Mouse (Mus musculus) layer of hippocampus, adult 11-12 months (tissue): ENCODE measurements at regions not wholly inside any gene's neighbourhood (a gene's known extent, or its start where the extent isn't known, plus 50 kb on each side); places are given as distances from the start of the nearest gene placed in this dataset.
A peak's percentile ranks its signal among the peaks of the same experiment; 100 is the strongest.

ENCODE experiments used
- DNase-seq: peaks from one replicate; pipeline ENCODE4 v3.0.0; 2022; ENCODE audit warnings: low spot score

- DNase-seq: no peak
Measured at GRCm38 (mm10) chr5:126335553-126336520, 804.3 kb downstream of the Tmem132b start.

GRCm38 (mm10) chr5:126337884-126338283 is 806.3 kb downstream of the Tmem132b start:
- no peak for DNase-seq

DNA sequence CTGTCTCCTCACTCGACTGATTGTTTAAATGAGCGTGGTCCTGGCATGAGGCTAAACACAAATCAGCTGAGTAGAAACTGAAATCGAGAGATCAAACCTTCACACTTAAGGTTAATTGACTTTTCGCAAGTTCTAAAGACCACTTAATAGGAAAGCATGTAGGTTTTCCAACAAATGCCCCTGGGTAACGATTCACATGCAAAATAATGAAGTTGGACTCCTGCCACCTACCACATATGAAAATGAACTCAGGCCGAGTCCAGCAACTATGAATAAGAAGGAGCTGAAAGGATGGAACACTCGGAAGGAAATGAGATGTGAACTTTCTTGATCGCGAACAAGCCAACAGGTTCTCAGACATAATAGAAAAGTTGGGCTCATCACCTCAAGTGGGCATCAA is 812.0 kb downstream of the Tmem132b start:
- no peak for DNase-seq

- no peak for DNase-seq
Measured at GRCm38 (mm10) chr5:126350936-126351335, 819.4 kb downstream of the Tmem132b start.

DNA sequence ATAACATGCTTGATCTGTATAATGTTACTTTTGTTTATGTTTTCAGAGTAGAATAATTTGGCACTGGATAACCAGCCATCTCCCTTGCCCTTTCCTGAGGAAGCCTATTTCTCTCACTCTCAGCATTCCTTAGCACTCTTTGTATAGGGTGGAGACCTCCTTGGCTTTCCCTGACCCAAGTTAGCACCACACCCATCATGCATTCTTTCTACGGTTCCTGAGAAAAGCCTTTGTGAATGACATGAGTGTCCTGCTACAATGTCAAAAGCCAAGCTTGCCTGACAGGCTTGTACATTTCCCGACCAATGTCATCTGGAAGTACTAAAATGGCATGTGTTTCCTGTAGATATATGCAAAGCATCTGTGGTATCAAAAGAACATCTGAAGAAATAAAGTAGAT is 837.9 kb downstream of the Tmem132b start:
- no peak for DNase-seq

DNA sequence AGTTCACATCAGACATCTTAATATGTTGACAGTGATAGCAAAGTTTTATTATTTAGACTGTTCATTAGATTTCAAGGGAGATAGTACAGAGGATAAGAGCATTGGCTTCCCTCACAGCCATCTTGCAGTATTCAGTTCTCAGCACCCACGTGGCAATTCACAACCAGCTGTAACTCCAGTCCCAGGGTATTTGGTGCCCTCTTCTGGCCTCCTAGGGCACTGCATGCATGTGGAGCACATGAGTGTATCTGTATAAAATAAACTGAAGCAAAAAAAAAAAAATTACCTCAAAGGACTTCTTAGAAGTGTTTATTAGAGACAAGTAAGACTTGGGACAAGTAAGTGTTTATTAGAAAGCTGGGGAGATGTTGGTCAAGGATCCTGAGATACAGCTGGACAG is 849.3 kb upstream of the Tmem132c start:
- no peak for DNase-seq

- DNase-seq: peak; percentile 27
Measured at GRCm38 (mm10) chr5:126395331-126395730, 846.3 kb upstream of the Tmem132c start.

DNA sequence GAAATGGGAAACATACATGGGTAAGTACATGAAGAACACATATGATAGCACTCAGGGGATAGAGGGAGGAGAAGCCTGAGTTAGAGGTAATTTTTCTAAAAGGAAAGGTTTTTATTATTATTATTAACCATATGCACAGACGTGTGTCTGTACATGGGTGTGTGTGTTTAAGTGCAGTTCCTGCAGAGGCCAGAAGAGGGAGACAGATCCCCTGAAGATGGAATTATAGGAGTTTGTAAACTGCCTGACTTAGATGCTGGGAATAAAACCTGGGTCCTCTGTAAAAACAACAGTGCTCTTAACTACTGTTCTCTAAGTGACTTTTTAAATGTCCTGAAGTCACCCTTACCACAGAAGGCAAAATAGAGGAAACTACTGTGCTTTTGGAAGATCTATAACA is 809.9 kb upstream of the Tmem132c start:
- DNase-seq: no peak

GRCm38 (mm10) chr5:126438696-126439095 is 802.9 kb upstream of the Tmem132c start:
- peak; percentile 34 for DNase-seq

- peak; percentile 30 for DNase-seq
Measured at GRCm38 (mm10) chr5:126440516-126440915, 801.1 kb upstream of the Tmem132c start.

DNA sequence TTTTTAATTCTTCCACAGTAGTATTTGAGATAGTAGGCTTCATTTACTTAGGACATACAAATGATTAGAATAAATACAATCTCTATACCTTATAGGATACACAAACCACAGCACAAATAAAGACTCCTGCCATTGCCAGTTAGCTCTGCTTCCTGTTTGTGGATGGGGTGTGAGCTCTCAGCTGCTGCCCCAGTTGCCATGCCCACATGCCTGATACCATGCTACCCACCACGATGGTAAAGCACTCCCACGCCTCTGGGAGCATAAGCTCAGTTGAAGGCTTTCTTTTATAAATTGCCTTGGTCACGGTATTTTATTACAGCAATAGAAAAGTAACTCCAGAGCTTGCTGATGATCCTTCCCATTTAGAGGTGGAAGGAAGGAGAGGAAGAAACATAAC is 765.8 kb upstream of the Tmem132c start:
- DNase-seq: peak; percentile 6

- no peak for DNase-seq
Measured at GRCm38 (mm10) chr5:126522076-126522475, 719.5 kb upstream of the Tmem132c start.

DNA sequence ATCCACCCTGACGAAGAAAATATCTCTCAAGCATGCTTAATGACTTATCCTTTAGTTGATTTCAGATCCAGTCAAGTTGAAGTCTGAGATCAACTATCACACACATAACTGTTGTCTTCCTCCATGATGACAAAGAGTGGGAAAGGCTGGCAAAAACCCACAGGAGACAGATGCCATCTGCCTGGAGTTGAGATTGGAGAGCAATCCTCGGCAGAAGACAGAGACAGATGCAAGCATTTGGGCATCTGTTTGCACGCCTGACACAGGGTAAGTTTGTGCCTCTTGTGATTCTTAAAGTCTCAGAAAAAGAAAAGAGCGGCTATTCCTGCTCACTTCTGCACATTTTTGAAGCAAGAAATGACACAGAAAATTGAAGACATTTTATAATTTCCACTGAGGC is 715.7 kb upstream of the Tmem132c start:
- peak; percentile 56 for DNase-seq

DNA sequence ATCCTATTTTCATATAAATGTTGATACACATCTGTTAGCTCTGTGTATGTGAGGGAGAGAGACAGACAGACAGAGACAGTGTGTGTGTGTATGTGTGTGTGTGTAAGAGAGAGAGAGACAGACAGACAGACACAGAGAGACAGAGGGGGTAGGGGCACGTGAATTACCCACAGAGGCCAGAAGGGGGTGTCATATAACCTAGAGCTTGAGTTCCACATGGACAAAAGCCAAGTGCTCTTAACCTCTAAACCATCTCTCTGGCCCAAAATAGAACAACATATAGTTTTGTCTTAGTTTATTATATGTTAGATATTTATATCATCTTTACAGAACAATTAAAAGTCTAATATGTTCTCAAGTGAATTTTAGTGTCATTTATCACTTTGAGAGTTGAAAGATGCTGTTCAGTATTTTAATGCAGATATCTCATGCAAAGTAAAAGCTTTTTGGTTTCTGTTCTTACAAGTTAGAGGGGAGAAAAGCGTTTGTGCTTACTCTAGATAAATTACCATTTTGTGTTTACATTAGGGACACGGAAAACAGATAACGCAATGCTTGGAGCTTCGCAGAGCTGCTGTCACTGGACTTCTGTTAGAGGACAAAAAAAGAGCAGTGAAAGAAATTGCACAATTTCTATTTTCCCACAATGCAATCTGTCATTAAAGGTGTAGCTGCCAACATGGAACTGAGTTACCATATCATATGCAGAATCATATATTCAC is 710.6 kb upstream of the Tmem132c start:
- no peak for DNase-seq

GRCm38 (mm10) chr5:126531528-126531894 is 710.1 kb upstream of the Tmem132c start:
- DNase-seq: no peak

GRCm38 (mm10) chr5:126531975-126532374 is 709.6 kb upstream of the Tmem132c start:
- DNase-seq: no peak

- no peak for DNase-seq
Measured at GRCm38 (mm10) chr5:126538072-126538471, 703.5 kb upstream of the Tmem132c start.

DNA sequence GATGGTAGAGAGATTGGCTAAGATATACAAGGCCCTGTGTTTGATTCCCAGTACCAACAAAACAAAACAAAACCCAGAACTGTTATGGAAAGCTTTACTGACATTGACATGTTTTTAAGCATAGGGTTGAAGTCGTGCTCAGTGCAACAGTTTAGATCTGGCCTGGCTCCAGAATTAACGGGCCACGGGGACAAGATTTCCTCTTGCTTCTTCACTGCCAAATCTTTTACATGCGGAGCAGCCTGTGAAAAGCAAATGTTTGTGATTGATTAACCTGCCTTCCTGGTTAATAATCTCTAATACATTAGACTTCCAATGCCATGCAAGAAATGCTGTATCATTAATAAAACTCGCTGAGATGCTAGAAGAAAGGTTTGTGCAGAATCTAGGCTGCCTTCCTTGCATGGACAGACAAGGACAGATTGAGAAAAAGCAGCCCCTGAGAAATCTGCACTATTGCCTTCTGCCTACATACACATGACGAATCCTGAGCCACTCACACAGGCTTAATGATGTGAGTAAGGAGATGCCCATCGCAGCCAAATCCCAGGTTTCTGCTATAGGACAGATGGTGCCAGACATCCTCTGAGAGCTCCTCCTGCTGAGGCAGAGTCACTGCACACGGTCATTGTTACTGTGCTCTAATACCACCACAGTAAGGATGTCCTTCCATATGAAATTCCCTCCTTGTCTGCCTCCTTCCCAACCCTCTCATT is 697.2 kb upstream of the Tmem132c start:
- peak; percentile 17 for DNase-seq

DNA sequence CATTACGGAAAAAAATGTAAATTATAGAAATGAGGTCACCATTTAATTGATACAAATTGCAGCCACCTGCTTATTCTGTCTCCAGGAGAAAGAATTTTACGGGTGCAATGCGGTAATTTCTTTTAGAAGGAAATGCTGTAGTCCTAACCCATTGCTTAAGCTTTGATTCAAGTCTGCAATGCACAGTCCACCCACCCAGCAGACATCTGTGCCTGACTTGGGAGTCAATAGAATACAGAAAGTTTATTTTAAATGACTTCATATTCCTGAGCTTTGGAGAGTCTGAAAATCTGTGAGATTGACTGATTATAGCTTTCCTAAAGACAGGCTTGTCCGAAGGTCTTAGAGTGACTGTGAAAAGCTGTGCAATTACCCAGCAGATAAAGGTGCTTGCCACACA is 693.8 kb upstream of the Tmem132c start:
- DNase-seq: no peak

DNA sequence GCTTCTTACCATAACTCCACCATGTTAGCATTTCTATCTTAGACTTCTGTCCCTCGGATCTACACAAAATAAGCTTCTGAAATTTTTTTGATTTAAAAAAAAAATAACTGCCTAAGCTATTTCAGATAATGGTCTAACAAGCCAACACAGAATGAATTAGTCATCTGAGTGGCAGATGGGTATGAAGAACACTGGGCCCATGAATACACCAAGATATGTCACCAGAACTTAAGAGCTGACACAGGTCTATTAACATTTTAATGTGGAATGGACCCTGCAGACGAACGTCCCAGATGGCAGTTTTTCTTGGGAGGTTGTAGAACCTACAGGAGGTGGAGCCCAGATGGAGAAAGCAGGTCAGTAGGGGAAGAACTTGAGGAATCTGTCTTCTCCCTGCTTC is 689.9 kb upstream of the Tmem132c start:
- peak; percentile 7 for DNase-seq

- DNase-seq: no peak
Measured at GRCm38 (mm10) chr5:126559011-126559410, 682.6 kb upstream of the Tmem132c start.

DNA sequence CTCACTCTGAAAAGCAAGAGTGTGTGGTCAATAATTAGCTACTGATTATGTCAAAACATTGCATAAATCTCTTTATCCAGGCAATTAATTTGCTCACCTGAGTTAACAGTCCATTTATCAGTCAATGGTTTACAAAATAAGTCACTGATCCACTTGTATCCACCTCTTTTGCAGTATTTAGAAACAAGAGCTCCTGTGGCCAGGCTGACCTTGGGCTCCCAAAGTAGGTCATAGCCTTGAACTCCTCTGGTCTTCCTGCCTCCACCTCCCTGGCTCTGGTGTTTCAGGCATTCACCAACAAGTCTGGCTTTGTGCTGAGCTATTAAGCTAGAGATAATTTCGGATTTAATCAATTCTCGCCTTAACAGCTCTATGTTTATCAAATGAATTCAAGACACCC is 675.8 kb upstream of the Tmem132c start:
- no peak for DNase-seq

DNA sequence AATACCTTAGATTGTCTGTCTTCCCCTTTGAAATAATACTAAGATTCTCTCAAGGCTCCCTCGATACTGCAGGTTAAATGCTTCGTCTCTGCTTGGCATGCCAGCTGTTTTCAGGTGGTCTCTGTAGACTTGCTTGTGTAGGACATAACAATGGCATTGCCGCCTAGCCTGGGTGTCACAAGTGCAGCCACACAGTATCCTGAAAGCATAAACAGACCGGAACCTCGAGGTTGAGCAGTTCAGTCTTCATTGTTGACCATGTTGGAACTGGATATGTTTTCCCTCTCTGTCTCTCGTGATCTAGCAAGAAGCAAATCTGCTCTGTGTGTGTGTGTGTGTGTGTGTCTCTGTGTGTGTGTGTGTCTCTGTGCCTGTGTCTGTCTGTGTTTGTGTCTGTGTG is 675.4 kb upstream of the Tmem132c start:
- DNase-seq: no peak
